Mouse (Mus musculus) left cerebral cortex, adult 8-10 months (tissue): ENCODE measurements around the gene Rxfp1. TPM values are rescaled to one million over a fixed set of nuclear protein-coding genes. Genes with fewer than 3 reads are reported as not detected.

Experiments
- DNase-seq, 2 experiments: peaks; one replicate each; pipeline ENCODE4 v3.0.0; 2022; ENCODE audit warnings: low spot score in 2 of 2
- total RNA-seq, 4 experiments: library from RNA; stranded (reverse); gene quantifications; 2 replicates each; pipeline ENCODE4 v1.2.4; 2022

The Rxfp1 gene
- total RNA-seq, 4 experiments from 2014 or later = 14.1 to 16.4 (median 15.6) TPM

GRCm38 (mm10) chr3:79672188-79672587 is 65.5 kb downstream of the Rxfp1 start:
- DNase-seq = no peak

- no peak for DNase-seq
Measured at GRCm38 (mm10) chr3:79670556-79670955, 67.1 kb downstream of the Rxfp1 start.

GRCm38 (mm10) chr3:79664787-79665408 is 72.8 kb downstream of the Rxfp1 start:
- DNase-seq = no peak

GRCm38 (mm10) chr3:79656682-79657081 is 81.0 kb downstream of the Rxfp1 start:
- no peak for DNase-seq

- no peak for DNase-seq
Measured at GRCm38 (mm10) chr3:79652129-79652528, 85.6 kb downstream of the Rxfp1 start.

GRCm38 (mm10) chr3:79629416-79629730 is 108.3 kb downstream of the Rxfp1 start, which contains the start of gene Etfdh:
Etfdh (minus strand) TSS chr3:79629500.
- DNase-seq = peak in 1 of 2 experiments; percentile 74

GRCm38 (mm10) chr3:79628561-79629415 is 108.9 kb downstream of the Rxfp1 start, which contains the start of gene 4930579G24Rik:
4930579G24Rik (plus strand) TSS chr3:79629079.
- DNase-seq = peak; percentile 79 to 99

- DNase-seq = no peak
Measured at GRCm38 (mm10) chr3:79628182-79628560, 109.5 kb downstream of the Rxfp1 start.

GRCm38 (mm10) chr3:79627484-79628181 is 110.0 kb downstream of the Rxfp1 start:
- DNase-seq = no peak

- DNase-seq = no peak
Measured at GRCm38 (mm10) chr3:79609886-79610285, 127.8 kb downstream of the Rxfp1 start.

GRCm38 (mm10) chr3:79595468-79595867 is 142.2 kb downstream of the Rxfp1 start:
- no peak for DNase-seq

- no peak for DNase-seq
Measured at GRCm38 (mm10) chr3:79591793-79592471, 145.7 kb downstream of the Rxfp1 start.

Other genes starting within 250 kb of the Rxfp1 start
- gene Fnip2, start 170.1 kb downstream of the Rxfp1 start, total RNA-seq = 10 to 100 TPM; 18.4 to 25.9 (median 21.7) TPM
- gene Ppid, start 146.5 kb downstream of the Rxfp1 start, total RNA-seq = 10 to 100 TPM; 60.5 to 75.1 (median 64.0) TPM
- 1 to 10 TPM; 1.1 to 1.4 (median 1.2) TPM for gene 4930579G24Rik, start 108.8 kb downstream of the Rxfp1 start, total RNA-seq
- 10 to 100 TPM; 23.1 to 28.2 (median 25.4) TPM for gene Etfdh, start 108.4 kb downstream of the Rxfp1 start, total RNA-seq
- 10 to 100 TPM; 13.4 to 26.8 (median 15.3) TPM for gene Tmem144, start 114.9 kb upstream of the Rxfp1 start, total RNA-seq
- gene Fam198b, start 146.7 kb upstream of the Rxfp1 start, total RNA-seq = 1 to 10 TPM; 5.8 to 8.0 (median 6.4) TPM